Mouse (Mus musculus) midbrain, postnatal 0 days (tissue): ENCODE measurements at regions not wholly inside any gene's neighbourhood (a gene's known extent, or its start where the extent isn't known, plus 50 kb on each side); places are given as distances from the start of the nearest gene placed in this dataset.

Experiments used
- ATAC-seq: fragments of 200-750 bp; cut with Nextera tagmentation; 2 replicates; pipeline ENCODE4 v1.8.0; 2017; ENCODE audit warnings: moderate number of reproducible peaks, mild to moderate bottlenecking, moderate TSS enrichment, moderate library complexity; ENCODE audit not compliant: low FRiP score
- DNase-seq: peaks from one replicate; pipeline ENCODE4 v3.0.0-alpha.2; 2015; ENCODE audit warnings: low spot score
- H3K27ac ChIP-seq: fragments of 300-500 bp; sonication (generic); 2 replicates; pipeline ENCODE4 v1.5.1; 2014; ENCODE audit warnings: low read depth, mild to moderate bottlenecking, low read length, mixed read lengths
- H3K27me3 ChIP-seq: fragments of 300-500 bp; sonication (generic); 2 replicates; pipeline ENCODE4 v1.6.1; 2014; ENCODE audit warnings: low read length, control low read depth, mixed read lengths; ENCODE audit not compliant: insufficient read depth
- H3K36me3 ChIP-seq: fragments of 300-500 bp; sonication (generic); 2 replicates; pipeline ENCODE4 v1.6.1; 2014; ENCODE audit warnings: low read length, control low read depth, mixed read lengths; ENCODE audit not compliant: insufficient read depth
- H3K4me1 ChIP-seq: fragments of 300-500 bp; sonication (generic); 2 replicates; pipeline ENCODE4 v1.6.1; 2014; ENCODE audit warnings: mild to moderate bottlenecking, control low read depth, antibody characterized with exemption, low read length, mixed read lengths; ENCODE audit not compliant: insufficient read depth
- H3K4me2 ChIP-seq: fragments of 300-500 bp; sonication (generic); 2 replicates; pipeline ENCODE4 v1.6.1; 2014; ENCODE audit warnings: low read depth, mild to moderate bottlenecking, low read length, mixed read lengths; ENCODE audit not compliant: poor library complexity, severe bottlenecking
- H3K4me3 ChIP-seq: fragments of 300-500 bp; sonication (generic); 2 replicates; pipeline ENCODE4 v1.5.1; 2014; ENCODE audit warnings: low read depth, mild to moderate bottlenecking, low read length, moderate library complexity
- H3K9ac ChIP-seq: fragments of 300-500 bp; sonication (generic); replicated peaks from 2 replicates; pipeline ENCODE4 v1.6.1; 2014; ENCODE audit warnings: mild to moderate bottlenecking, low read length, moderate library complexity, mixed read lengths; ENCODE audit not compliant: poor library complexity, severe bottlenecking
- H3K9me3 ChIP-seq: fragments of 300-500 bp; sonication (generic); 2 replicates; pipeline ENCODE4 v1.6.1; 2016; ENCODE audit warnings: low read length, control low read depth
- CTCF ChIP-seq: IDR thresholded peaks from 2 replicates; pipeline ENCODE4 v1.5.1; 2016; ENCODE audit warnings: antibody characterized with exemption, mild to moderate bottlenecking
- WGBS: fragments of 180-500 bp; shearing (Covaris S2); extraction: QIAGEN DNeasy Blood & Tissue Kit; methylation state at CpG from one replicate; pipeline ENCODE4 v1.1.7; 2014; 5-methylcytosine and 5-hydroxymethylcytosine counted together

GRCm38 (mm10) chr9:89858005-89858404 is 51.7 kb upstream of the Rasgrf1 start:
- Histone ChIP-seq H3K9ac (no peak overlapping the region), H3K27ac (no peak overlapping the region), H3K4me2 (no peak overlapping the region), H3K27me3 (no peaks in the 10 kb centered on the region), H3K9me3 (no peaks in the 10 kb centered on the region), H3K4me1 (no peaks in the 10 kb centered on the region), H3K4me3 (no peak overlapping the region), H3K36me3 (no peaks in the 10 kb centered on the region)
- TF ChIP-seq CTCF = no peak
- peak; percentile 55 for DNase-seq
- peak; percentile 45 for ATAC-seq

GRCm38 (mm10) chr9:89850491-89851282 is 59.0 kb upstream of the Rasgrf1 start:
- H3K9me3 ChIP-seq = no peaks in the 10 kb centered on the region
- 82% methylated on average over 10 of the region's 10 CpGs for WGBS
- no peak for TF ChIP-seq CTCF
- H3K9ac ChIP-seq = no peak overlapping the region
- H3K4me3 ChIP-seq = no peak overlapping the region
- H3K36me3 ChIP-seq = no peaks in the 10 kb centered on the region
- ATAC-seq = no peak
- no peak overlapping the region for H3K27ac ChIP-seq
- no peak overlapping the region for H3K4me2 ChIP-seq
- DNase-seq = peak; percentile 31
- H3K27me3 ChIP-seq = no peaks in the 10 kb centered on the region
- H3K4me1 ChIP-seq = no peaks in the 10 kb centered on the region

GRCm38 (mm10) chr9:89849947-89850346 is 59.8 kb upstream of the Rasgrf1 start:
- Histone ChIP-seq H3K36me3 (no peaks in the 10 kb centered on the region), H3K4me1 (no peaks in the 10 kb centered on the region), H3K9ac (no peak overlapping the region), H3K27ac (no peak overlapping the region), H3K9me3 (no peaks in the 10 kb centered on the region), H3K4me2 (no peak overlapping the region), H3K27me3 (no peaks in the 10 kb centered on the region), H3K4me3 (no peak overlapping the region)
- TF ChIP-seq CTCF = no peak
- no peak for ATAC-seq
- 84% methylated on average over 3 of the region's 3 CpGs for WGBS
- no peak for DNase-seq

GRCm38 (mm10) chr9:89848571-89848970 is 61.1 kb upstream of the Rasgrf1 start:
- Histone ChIP-seq H3K9ac (no peak overlapping the region), H3K36me3 (no peaks in the 10 kb centered on the region), H3K4me3 (no peak overlapping the region), H3K4me1 (no peaks in the 10 kb centered on the region), H3K4me2 (no peak overlapping the region), H3K9me3 (no peaks in the 10 kb centered on the region), H3K27ac (no peak overlapping the region), H3K27me3 (no peaks in the 10 kb centered on the region)
- 73% methylated on average over 3 of the region's 3 CpGs for WGBS
- DNase-seq (no peak), ATAC-seq (no peak)
- no peak for TF ChIP-seq CTCF

GRCm38 (mm10) chr9:89846973-89847372 is 62.7 kb upstream of the Rasgrf1 start:
- no peaks in the 10 kb centered on the region for H3K27me3 ChIP-seq
- H3K4me3 ChIP-seq = no peak overlapping the region
- DNase-seq (no peak), ATAC-seq (no peak)
- no peaks in the 10 kb centered on the region for H3K9me3 ChIP-seq
- H3K9ac ChIP-seq = no peak overlapping the region
- H3K4me2 ChIP-seq = no peak overlapping the region
- H3K27ac ChIP-seq = no peak overlapping the region
- H3K4me1 ChIP-seq = no peaks in the 10 kb centered on the region; the same call in 1 of the 2 replicates
- no peak for TF ChIP-seq CTCF
- H3K36me3 ChIP-seq = no peaks in the 10 kb centered on the region

- Histone ChIP-seq H3K9me3 (no peaks in the 10 kb centered on the region), H3K4me3 (no peak overlapping the region), H3K4me1 (no peaks in the 10 kb centered on the region; the same call in 1 of the 2 replicates), H3K36me3 (no peaks in the 10 kb centered on the region), H3K27ac (no peak overlapping the region), H3K4me2 (no peak overlapping the region), H3K9ac (no peak overlapping the region), H3K27me3 (no peaks in the 10 kb centered on the region)
- DNase-seq (no peak), ATAC-seq (no peak)
- WGBS = 87% methylated on average over 8 of the region's 8 CpGs
- no peak for TF ChIP-seq CTCF
These were observed 67.0 kb upstream of the Rasgrf1 start for GRCm38 (mm10) chr9:89842776-89843089.
